Mouse (Mus musculus) mature B cell (primary cell): ENCODE results near the gene Tbck.

Source experiments
- in situ Hi-C: fragments of 300-500 bp; cut with MboI; formaldehyde crosslinking; loops from 2 replicates; pipeline ENCODE4 v1.14.3; 2019

The Tbck gene

DNA sequence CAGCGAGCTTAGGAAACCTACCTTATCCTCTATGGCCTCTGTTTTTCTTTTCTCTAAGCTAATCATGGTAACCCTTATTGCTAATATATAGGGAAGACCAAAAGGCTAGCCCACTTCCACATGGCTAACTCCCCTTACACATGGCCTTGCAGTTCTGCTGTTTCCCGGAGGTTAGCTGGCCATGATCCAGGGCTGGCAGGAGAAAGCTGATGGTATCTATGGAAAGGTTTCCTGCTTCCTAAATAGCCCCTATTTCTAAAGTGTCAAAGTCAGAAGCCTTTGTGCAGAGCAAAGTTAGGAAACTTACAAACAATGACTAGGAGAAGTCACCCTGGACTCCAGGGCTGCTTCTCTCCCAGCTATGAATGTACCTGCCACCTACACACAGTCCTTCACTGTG lies 184.9 kb downstream of the Tbck start:
- in situ Hi-C loops = no loop called here

DNA sequence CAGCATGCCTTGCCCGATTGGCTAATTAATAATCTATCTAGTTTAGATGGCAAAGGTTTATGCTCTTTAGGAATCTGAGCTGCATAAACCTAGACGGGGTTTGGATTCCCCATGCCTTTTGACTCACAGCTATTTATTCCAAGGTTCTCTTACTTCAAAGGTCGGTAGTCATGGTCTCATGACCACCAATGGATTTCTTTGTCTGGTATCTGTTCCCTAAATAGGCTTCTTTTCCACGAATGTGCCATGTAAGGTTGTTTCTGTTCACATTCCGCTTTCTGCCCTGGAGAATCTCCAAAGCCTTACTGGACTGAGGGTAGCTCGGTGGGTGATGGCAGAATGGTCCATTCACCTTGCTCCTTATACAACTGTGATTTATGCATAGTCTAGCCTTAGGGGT lies 186.1 kb downstream of the Tbck start:
- in situ Hi-C loops = no loop called here

DNA sequence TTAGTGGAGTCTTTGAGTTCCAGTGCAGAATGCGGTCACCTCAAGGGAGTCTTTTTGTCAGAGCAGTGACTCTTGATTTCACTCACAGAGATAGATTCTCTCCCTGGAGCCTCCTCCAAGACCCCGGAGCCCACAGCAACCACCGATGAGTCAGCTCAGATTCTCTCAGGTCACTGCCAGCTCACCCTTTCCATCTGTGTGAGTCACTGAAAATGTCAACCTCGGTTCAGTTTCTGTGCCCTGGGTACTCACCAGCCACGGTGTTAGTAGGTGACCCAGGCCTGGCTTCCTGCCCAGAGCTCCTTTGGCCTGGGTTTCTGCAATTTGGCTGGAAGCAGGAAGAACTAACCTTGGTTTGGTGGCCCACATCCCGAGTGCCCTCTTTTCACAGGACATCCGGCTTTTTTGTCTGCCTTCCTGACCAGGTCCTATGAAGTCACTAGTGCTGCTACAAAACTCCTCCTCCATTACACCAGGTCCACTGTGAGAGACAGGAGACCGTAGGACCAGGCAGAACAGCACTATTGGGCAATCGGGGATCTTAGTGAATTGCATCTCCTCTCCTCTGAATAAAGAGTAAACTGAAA lies 187.5 kb downstream of the Tbck start:
- in situ Hi-C loops = no loop called here

DNA sequence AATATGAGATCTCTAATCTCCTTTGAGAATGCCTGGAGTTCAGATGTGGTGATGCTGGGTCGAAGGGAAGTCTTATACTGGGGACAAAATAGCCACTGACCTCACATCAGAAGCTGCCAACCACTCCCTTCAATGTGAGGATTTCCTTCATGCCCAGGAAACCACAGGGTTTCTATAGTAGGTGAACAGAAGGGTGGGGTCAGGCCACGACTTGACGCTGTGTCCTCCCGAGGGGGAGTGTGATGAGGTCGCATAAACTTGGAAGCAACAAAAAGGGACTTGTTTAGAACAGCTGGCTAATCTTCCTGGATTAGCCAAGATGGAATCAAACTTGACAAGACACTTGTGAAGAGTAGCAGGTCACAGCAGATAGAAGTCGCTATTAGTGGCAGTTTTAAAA lies 189.3 kb downstream of the Tbck start:
- in situ Hi-C loops = no loop called here

DNA sequence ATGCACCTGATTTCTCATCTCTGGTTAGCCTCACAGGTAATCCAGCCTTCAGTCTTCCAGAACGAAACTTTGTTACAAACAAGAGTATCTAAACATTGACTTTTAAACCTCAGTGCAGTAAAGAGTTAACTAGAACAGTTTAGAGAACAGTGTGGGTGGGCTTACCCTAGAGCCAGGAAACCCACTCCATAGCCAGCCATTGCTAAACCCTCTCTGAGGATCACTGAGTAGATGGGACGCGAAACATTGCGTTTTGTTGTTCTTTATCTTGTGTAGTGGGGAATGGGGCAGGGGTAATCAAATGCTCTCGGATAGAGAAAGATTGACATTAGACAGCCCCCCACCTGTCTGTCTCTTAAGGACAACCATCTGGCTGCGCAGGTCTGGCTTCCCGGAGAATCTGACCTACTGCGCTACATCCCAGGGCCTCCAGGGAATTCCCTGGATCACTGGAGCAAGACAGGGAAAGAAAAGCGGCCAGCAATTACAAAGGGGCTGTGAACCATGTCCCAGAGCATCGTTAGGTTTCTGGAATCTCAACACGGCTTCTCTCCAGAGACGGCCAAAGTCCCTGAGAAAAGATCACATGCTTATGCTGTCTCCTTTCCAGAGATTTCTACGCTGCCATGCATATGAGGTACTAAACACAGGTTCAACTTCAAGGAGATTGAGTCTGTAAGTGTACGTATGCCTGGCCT lies 192.2 kb downstream of the Tbck start:
- in situ Hi-C loops = no loop called here

DNA sequence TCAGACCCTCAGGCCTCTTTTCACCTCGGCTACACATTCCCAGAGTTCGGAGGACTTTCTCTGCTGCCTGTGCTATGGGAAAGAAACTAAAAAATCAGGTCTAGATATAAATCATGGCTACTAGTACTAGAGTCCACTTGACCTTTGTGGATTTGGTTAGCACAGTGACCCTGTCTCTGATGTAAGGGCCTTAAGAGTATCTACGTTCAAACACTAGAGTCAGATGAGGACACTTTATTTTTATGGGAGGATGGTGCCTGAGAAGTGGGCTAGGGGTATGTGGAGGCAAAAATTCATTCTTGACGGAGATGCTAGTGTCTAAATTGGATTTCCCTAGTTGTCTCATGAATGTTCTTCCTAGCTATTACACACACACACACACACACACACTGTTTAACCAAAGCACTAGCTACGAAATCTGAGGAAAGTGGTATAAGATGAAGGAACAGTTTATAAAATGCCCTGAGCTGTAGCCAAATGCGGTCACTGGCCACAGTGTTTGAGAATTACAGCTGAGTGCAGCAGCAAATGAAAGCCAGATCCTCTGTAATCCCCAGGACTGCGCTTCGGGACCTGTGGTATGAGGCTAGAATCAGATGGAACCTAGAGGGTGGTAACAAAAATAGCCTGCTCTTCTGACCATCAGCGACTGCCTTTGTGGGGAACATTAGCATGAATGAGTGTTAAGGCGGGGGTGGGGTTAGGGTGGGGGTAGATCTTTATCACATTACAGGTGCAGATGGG lies 193.2 kb downstream of the Tbck start:
- in situ Hi-C loops = no loop called here

DNA sequence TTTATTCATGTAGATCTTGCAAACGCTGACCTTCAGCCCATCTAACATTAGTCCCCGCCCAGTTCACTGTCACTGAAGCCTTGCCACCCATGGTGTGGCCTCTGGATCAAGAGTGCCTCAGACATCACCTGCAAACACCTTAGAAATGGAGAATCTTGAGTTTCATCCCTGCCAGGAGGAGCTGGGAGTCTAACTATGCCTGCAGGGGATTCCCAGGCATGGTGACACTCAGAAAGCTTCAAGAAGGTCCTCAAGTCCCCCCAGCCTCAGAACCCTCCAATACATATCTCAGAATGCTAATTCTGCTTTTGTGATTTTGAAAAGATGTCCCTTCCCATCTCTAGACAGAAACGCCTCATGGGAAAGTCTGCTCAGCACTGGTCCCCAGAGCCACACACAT lies 196.4 kb downstream of the Tbck start:
- in situ Hi-C loops = no loop called here

DNA sequence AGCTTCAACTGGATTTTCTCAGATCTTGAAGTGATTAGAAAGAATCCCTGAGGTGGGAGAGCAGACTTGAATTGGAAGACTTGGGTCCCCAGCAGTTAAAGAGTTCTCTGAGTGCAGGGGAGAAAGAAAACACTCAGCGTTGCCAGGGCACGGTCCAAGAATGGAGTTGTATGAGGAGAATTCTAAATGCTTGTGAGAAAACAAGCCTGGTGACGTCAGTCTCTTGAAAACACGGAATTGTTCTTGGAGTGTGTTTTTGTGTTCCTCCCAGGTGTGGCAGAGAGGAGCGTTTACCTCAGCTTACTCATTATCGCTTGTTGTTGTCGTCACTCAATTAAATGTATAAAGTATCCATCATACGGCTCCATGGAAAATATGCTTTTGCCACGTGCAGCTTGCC lies 196.9 kb downstream of the Tbck start:
- in situ Hi-C loops = no loop called here

DNA sequence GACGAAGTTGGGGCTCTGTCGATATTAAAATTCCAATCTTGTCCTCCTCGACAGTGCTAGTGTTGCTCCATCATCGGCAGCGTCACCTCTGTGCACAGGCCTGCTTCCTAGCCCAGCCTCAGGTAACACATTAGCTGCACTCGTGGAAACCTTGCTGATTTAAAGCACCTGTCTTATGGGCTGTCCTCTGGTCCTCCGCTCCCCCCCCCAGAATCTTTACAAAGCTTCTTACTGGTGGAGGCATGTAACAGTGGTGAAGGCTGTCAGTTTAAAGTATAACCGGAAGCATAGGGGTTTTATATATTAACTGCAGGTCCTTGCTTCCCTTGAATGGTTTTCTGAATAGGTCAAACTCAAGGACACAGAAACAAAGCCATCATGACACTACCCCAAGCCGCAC lies 199.3 kb downstream of the Tbck start:
- in situ Hi-C loops = no loop called here

DNA sequence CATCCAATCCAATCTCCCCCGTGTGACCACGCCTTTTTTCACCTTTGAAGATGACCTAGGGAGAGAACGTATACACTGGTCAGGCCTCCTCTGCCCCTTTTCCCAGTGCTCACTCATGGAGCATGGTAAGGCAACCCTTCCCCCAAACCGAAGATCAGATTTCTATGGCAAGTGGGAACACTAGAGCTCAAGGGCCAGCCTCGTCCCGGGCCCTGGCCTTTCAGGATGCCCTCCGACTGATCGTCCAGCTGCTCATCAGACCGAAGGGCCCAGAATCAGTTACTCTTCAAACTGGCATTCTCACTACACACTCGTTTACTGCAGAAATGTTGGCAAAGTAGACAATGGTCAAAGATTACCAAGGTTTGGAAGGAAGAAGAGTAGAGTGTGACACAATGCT lies 200.5 kb downstream of the Tbck start:
- in situ Hi-C loops = no loop called here

DNA sequence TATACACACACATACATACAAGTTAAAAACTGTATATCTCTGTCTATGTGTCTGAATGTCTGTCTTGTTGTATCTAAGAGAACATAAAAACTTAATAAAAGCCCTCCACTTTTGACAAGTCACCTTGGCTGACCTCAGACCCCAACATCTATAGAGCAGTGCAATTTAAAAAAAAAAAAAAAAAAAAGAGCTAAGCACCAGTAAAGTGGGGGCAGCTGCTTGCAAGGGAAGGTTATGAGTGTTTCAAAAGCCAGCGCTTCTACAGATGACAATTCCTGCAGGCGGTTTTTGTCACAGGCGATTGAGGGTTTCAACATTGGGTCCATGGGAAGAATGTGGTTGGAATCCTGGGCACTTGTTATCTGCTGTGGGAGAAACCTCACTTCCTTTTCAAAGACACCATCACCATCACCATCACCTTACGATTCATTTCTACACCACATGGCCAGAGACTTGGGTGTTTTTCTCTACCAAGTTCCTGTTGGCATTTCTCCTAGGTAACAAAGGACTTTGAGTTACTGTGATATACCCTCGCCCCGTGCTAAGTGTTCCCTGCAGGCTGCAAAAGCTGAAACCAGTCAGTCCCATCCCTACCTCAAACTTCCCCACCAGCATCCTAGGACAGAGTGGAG lies 202.6 kb downstream of the Tbck start:
- in situ Hi-C loops = no loop called here

DNA sequence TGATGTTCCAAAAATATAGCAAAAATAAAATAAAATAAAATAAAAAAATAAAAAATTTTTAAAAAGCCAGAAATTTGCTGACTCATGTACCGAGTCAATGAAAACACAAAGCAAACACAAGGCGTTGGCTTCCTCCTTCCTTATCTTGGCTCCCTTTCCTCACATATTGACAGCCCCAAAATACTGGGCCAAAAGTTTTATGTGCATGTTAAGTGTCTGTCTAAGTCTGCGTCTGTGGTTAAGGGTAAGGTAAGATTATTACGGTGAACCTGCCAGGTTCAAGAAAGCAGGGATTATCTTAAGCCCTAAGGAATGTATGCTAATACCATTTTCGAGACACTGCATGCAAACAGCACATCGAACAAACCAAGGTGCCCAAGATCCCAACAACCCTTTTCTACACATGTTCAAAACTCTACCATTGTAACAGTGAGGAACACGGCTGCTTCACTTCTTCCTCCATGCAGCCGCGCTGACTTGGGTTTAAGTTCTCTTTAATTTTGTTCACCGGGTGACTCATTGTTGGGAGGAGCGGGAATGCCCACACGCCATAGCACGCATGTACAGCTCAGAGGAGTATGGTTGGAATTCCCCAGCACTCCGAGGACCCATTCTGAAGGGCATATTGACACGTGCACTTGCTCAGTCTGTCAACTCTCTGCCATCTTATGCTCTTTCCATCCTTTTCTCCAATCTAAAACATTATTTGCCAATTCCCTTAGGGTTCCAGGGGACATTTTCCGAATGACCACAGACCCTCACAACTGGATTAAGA lies 203.3 kb downstream of the Tbck start:
- in situ Hi-C loops = no loop called here
